Mouse (Mus musculus): Measurements from ENCODE around the gene Mrpl17. TPM values are rescaled to one million over a fixed set of nuclear protein-coding genes. Genes with fewer than 3 reads are reported as not detected.
"Not testable (repeated sequence)": the region's sequence is repeated elsewhere in the genome, so short reads cannot be mapped to it uniquely, and the experiment has no call there.

Mrpl17 gene
- 107 and 109 TPM in 2 replicates for polyA plus RNA-seq (2012; rRNA removed)

DNA sequence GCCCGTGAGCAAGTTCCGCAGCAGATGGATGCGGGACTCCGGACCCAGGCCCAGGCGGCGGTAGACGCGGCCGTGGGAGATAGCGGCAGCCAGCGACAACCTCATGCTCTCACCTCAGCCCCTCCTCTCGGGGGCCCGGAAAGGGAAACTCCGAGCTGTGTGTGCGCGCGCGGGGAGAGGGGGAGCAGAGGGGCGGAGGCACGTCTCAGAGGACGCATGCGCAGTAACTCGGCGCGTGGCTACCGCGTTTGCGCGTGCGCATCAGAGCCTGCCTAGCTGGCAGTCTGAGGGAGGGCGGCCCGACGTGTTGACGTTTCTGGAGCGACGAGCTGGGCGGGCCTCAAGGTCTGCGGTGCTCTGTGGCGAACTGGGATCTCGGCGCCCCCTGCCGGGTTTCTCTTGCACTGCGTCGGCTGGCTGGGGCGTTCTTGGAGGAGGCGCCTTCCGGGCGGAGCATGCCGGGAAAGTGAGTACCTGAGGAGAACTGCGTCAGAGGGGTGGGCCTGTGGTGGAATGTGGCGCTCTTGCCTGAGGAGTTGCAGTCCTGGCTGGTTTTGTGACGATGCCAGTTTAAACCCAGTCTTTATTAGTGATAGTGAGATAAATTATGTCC lies at the start of gene Mrpl17:
Gene Mrpl17, minus strand, starts transcription at position 223 of the 613 bp plus-strand sequence.
- peak; percentile 99 for DNase-seq (ENCODE audit: low read depth in 1 of 2, low spot score in 2 of 2)
- under 1% methylated on average over 52 of the region's 52 CpGs for WGBS
- peak within 1 kb of the TSS; percentile 91 for H3K27ac ChIP-seq (ENCODE audit: insufficient read depth, low read length)
- peaks cover 3% of the 10 kb centered on the region; the same call in 1 of the 2 replicates for H3K36me3 ChIP-seq (ENCODE audit: control insufficient read depth, insufficient read depth, low read length)
- H3K4me3 ChIP-seq (ENCODE audit: extremely low read depth, insufficient read depth, insufficient read length): peak within 1 kb of the TSS; percentile 96
- no peaks in the 10 kb centered on the region for H3K27me3 ChIP-seq (ENCODE audit: control insufficient read depth, insufficient read depth, low read length)
- H3K4me1 ChIP-seq (ENCODE audit: control insufficient read depth, insufficient read depth, insufficient read length): no peaks in the 10 kb centered on the region; the same call in 1 of the 2 replicates
- TF ChIP-seq POLR2A (IDR thresholded peaks at IDR 0.05; ENCODE audit: low read depth, low read length) (peak; percentile 83), CTCF (IDR thresholded peaks at IDR 0.05; ENCODE audit: extremely low read depth, insufficient read depth, insufficient read length, insufficient replicate concordance) (peak; percentile 91)

DNA sequence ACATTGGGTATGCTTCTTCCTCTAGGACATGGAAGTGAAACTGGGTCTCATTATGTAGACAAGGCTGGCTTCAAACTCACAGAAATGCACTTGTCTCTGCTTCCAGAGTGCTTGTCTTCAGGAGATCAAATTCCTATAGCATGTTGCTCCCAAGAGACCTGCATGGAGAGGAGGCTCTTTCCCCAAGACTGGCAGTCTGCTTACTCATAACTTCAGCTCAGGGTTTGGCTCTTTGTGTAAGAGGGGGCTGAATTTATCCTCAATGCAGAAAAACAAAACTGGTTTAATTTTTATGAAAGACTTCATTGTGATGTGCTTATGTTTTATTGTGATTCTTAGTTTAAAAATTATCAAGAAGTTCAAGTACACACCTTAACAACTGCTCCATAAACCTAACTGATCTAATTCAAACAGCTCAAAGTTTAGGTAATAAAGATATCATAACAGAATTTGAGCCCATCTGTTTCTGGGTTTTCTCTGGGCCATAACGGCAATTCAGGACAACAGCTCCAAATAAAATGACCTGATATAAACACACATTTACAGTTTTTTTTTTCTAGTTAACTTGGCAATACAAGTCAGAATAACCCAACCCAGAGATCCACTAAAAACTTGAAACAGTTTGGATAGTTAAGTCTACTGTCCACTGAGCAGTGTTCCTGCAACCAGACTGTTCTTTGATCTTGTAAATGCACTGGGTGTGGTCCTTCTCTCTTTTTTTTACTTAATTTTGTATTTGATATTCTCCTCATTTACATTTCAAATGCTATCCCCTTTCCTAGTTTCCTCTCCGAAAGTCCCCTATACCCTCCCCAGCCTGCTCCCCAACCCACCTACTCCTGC lies 45.0 kb upstream of the Mrpl17 start:
- not testable (repeated sequence) for H3K4me3 ChIP-seq (ENCODE audit: extremely low read depth, insufficient read depth, insufficient read length); DNase-seq (ENCODE audit: low read depth in 1 of 2, low spot score in 2 of 2); H3K4me1 ChIP-seq (ENCODE audit: control insufficient read depth, insufficient read depth, insufficient read length); H3K36me3 ChIP-seq (ENCODE audit: control insufficient read depth, insufficient read depth, low read length); H3K27ac ChIP-seq (ENCODE audit: insufficient read depth, low read length); H3K27me3 ChIP-seq (ENCODE audit: control insufficient read depth, insufficient read depth, low read length)
- WGBS: no CpG with 5 or more reads among the region's 2 CpGs

DNA sequence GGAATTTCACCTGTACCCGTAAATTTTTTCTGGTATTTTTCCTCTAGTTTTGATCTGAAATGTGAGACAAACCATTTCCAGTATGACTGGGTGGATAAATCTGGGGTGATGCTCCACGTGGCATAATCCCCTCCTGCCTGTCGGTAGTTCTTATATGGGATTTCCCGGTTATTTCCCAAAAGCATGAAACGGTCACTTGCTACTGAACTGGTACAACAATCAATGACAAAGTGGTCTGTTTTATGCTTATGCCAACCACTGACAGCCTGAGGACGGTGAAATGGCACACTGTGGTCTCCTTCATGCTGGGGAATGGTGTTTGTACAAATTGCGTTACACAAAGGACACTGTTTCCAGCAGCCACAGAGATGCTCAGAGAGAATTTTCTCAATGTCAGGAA lies 13.4 kb upstream of the Mrpl17 start:
- TF ChIP-seq CTCF (IDR thresholded peaks at IDR 0.05; ENCODE audit: extremely low read depth, insufficient read depth, insufficient read length, insufficient replicate concordance) (no peak), POLR2A (IDR thresholded peaks at IDR 0.05; ENCODE audit: low read depth, low read length) (no peak)
- WGBS: 75% methylated on average over 7 of the region's 7 CpGs
- Histone ChIP-seq H3K27ac (ENCODE audit: insufficient read depth, low read length) (no peak overlapping the region), H3K4me3 (ENCODE audit: extremely low read depth, insufficient read depth, insufficient read length) (no peak overlapping the region), H3K27me3 (ENCODE audit: control insufficient read depth, insufficient read depth, low read length) (no peaks in the 10 kb centered on the region), H3K4me1 (ENCODE audit: control insufficient read depth, insufficient read depth, insufficient read length) (no peaks in the 10 kb centered on the region), H3K36me3 (ENCODE audit: control insufficient read depth, insufficient read depth, low read length) (no peaks in the 10 kb centered on the region)
- no peak for DNase-seq (ENCODE audit: low read depth in 1 of 2, low spot score in 2 of 2)

DNA sequence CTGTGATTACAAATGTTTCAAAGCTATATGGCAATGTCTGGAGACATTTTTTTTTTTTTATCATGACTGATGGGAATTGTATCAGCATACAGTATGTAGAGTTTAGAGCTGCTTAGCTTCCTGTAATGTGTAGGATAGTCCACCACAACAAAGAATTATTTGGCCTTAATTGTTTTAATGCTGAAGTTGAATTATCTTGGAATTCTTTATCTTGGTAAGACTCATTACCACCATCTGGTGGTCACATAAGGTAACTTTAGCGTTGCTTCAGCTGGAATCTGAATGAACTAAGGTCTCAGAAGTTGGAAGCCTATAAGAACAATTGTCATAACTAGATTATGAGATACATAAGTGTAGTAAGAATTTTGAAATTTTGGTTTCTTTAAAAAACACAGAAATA lies 7.6 kb upstream of the Mrpl17 start:
- Histone ChIP-seq H3K4me3 (ENCODE audit: extremely low read depth, insufficient read depth, insufficient read length) (no peak overlapping the region), H3K36me3 (ENCODE audit: control insufficient read depth, insufficient read depth, low read length) (no peaks in the 10 kb centered on the region), H3K4me1 (ENCODE audit: control insufficient read depth, insufficient read depth, insufficient read length) (no peaks in the 10 kb centered on the region), H3K27me3 (ENCODE audit: control insufficient read depth, insufficient read depth, low read length) (no peaks in the 10 kb centered on the region), H3K27ac (ENCODE audit: insufficient read depth, low read length) (no peak overlapping the region)
- DNase-seq (ENCODE audit: low read depth in 1 of 2, low spot score in 2 of 2): no peak
- no peak for TF ChIP-seq CTCF (IDR thresholded peaks at IDR 0.05; ENCODE audit: extremely low read depth, insufficient read depth, insufficient read length, insufficient replicate concordance)
- TF ChIP-seq POLR2A (IDR thresholded peaks at IDR 0.05; ENCODE audit: low read depth, low read length): no peak
- WGBS: 0% methylated on average over 1 of the region's 1 CpGs

DNA sequence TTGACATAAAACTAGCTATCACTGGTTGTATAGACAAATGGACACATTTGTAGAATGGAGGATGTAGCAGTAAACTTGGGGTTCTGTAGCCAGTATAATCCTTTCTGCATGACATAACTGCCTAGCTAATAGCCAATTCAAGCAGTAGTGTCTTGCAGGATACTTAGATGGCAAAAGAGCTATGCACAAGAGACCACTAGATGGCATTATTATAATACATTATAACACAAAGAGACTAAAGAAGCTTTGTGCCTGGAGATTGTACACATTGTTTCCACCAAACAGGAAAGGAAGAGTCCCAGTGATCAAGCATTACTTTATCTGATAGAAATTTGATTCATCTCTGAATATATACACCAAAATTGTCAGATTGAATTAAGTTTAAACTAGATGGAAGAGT lies 5.8 kb upstream of the Mrpl17 start:
- Histone ChIP-seq H3K4me1 (ENCODE audit: control insufficient read depth, insufficient read depth, insufficient read length) (no peaks in the 10 kb centered on the region), H3K27me3 (ENCODE audit: control insufficient read depth, insufficient read depth, low read length) (no peaks in the 10 kb centered on the region), H3K36me3 (ENCODE audit: control insufficient read depth, insufficient read depth, low read length) (no peaks in the 10 kb centered on the region), H3K27ac (ENCODE audit: insufficient read depth, low read length) (no peak overlapping the region), H3K4me3 (ENCODE audit: extremely low read depth, insufficient read depth, insufficient read length) (no peak overlapping the region)
- TF ChIP-seq CTCF (IDR thresholded peaks at IDR 0.05; ENCODE audit: extremely low read depth, insufficient read depth, insufficient read length, insufficient replicate concordance): no peak
- TF ChIP-seq POLR2A (IDR thresholded peaks at IDR 0.05; ENCODE audit: low read depth, low read length): no peak
- peak in 1 of 2 experiments; percentile 5 for DNase-seq (ENCODE audit: low read depth in 1 of 2, low spot score in 2 of 2)

DNA sequence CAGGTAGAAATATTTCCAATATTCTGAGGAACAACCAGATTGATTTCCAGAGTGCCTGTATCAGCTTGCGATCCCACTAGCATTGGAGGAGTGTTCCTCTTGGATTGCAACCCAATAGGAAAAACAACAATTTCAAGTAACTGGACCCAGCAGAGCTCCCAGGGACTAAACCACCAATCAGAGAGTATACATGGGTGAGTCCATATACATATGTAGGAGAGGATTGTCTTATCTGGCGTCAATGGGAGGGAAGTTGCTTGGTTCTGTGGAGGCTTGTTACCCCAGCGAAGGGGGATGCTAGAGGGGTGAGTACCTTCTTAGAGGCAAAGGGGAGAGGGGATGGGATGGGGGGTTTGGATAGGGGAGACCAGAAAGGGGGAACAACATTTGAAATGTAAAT lies 2.4 kb upstream of the Mrpl17 start:
- Histone ChIP-seq H3K27me3 (ENCODE audit: control insufficient read depth, insufficient read depth, low read length) (no peaks in the 10 kb centered on the region), H3K4me1 (ENCODE audit: control insufficient read depth, insufficient read depth, insufficient read length) (no peaks in the 10 kb centered on the region; the same call in 1 of the 2 replicates), H3K27ac (ENCODE audit: insufficient read depth, low read length) (no peak overlapping the region), H3K4me3 (ENCODE audit: extremely low read depth, insufficient read depth, insufficient read length) (no peak overlapping the region), H3K36me3 (ENCODE audit: control insufficient read depth, insufficient read depth, low read length) (peaks cover 3% of the 10 kb centered on the region; the same call in 1 of the 2 replicates)
- TF ChIP-seq POLR2A (IDR thresholded peaks at IDR 0.05; ENCODE audit: low read depth, low read length): no peak
- TF ChIP-seq CTCF (IDR thresholded peaks at IDR 0.05; ENCODE audit: extremely low read depth, insufficient read depth, insufficient read length, insufficient replicate concordance): no peak
- no peak for DNase-seq (ENCODE audit: low read depth in 1 of 2, low spot score in 2 of 2)
- 93% methylated on average over 3 of the region's 3 CpGs for WGBS

DNA sequence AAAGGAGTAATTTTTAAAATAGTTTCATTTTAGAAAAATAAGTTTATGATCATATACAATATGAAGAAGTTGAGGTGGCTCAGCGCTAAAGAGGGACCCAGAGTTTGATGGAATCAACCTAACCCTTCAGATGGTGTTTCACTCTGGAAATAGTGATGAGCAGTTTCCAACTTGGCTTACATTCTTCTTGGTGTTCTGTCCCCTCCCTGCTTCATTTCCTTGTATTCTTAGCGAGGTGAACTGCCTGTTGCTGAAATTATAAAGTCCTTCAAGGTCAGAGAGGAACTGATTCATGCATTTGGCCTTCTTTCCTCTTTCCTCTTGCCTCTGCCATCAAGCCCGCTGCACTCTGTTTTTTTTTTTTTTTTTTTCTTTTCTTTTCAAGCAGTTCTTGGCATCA lies 1.7 kb upstream of the Mrpl17 start:
- 76% methylated on average over 3 of the region's 3 CpGs for WGBS
- Histone ChIP-seq H3K4me1 (ENCODE audit: control insufficient read depth, insufficient read depth, insufficient read length) (no peaks in the 10 kb centered on the region; the same call in 1 of the 2 replicates), H3K36me3 (ENCODE audit: control insufficient read depth, insufficient read depth, low read length) (peaks cover 3% of the 10 kb centered on the region; the same call in 1 of the 2 replicates), H3K27ac (ENCODE audit: insufficient read depth, low read length) (no peak overlapping the region), H3K27me3 (ENCODE audit: control insufficient read depth, insufficient read depth, low read length) (no peaks in the 10 kb centered on the region), H3K4me3 (ENCODE audit: extremely low read depth, insufficient read depth, insufficient read length) (no peak overlapping the region)
- no peak for TF ChIP-seq CTCF (IDR thresholded peaks at IDR 0.05; ENCODE audit: extremely low read depth, insufficient read depth, insufficient read length, insufficient replicate concordance)
- no peak for TF ChIP-seq POLR2A (IDR thresholded peaks at IDR 0.05; ENCODE audit: low read depth, low read length)
- no peak for DNase-seq (ENCODE audit: low read depth in 1 of 2, low spot score in 2 of 2)

Data from spleen, adult 2 months (tissue).